In genomic region chr17:46029554-46030207, GRCm38 (mm10) we compare ENCODE assay signal across 8 mouse cellular contexts. TPM values are rescaled to one million over a fixed set of nuclear protein-coding genes. Genes with fewer than 3 reads are reported as not detected.
DNase-seq lines count a peak whose midpoint lies in the region; ATAC-seq and TF ChIP-seq lines count a peak whose summit lies in the region.

No protein-coding gene starts in this region.

- peak; percentile 31 for DNase-seq in hindbrain, embryonic 11.5 days (ENCODE audit: low spot score)
- DNase-seq in liver, embryonic 14.5 days (ENCODE audit: low read depth in 3 of 3, low spot score in 3 of 3), result no peak
- no peak for DNase-seq in layer of hippocampus, postnatal 25 days (ENCODE audit: extremely low spot score in 1 of 2, low spot score in 1 of 2)
- DNase-seq in cerebellum, postnatal 4 days (ENCODE audit: low spot score in 2 of 2), result no peak

- no peak for ATAC-seq in erythroblast, adult 5-6 weeks (replicated peaks; ENCODE audit: low FRiP score, poor library complexity, severe bottlenecking)
- ATAC-seq in hindbrain, embryonic 11.5 days (ENCODE audit: low FRiP score), result no peak
- no peak for ATAC-seq in liver, embryonic 14.5 days (ENCODE audit: insufficient read depth)
- no peak for ATAC-seq in erythroid progenitor cell, adult 5-6 weeks (replicated peaks; ENCODE audit: low FRiP score, poor library complexity, severe bottlenecking)

- H3K36me3 ChIP-seq in erythroblast, embryonic 14.5 days (ENCODE audit: control insufficient read depth), result peaks cover 26% of the 10 kb centered on the region
- no peaks in the 10 kb centered on the region for H3K36me3 ChIP-seq in hindbrain, embryonic 11.5 days (ENCODE audit: control insufficient read depth, insufficient read depth, low read length)
- H3K36me3 ChIP-seq in liver, embryonic 14.5 days (replicated peaks; ENCODE audit: control insufficient read depth, insufficient read depth, low read depth), result peaks cover 3% of the 10 kb centered on the region; the same call in 1 of the 2 replicates

- no peak for TF ChIP-seq CTCF in bone marrow macrophage, adult 2 months (IDR thresholded peaks at IDR 0.05; ENCODE audit: low read depth, low read length)
- TF ChIP-seq CTCF in liver, embryonic 14.5 days (IDR thresholded peaks at IDR 0.05; ENCODE audit: low read depth), result no peak

- peaks cover 58% of the 10 kb centered on the region for H3K4me1 ChIP-seq in erythroblast, embryonic 14.5 days (ENCODE audit: control insufficient read depth)
- H3K4me1 ChIP-seq in bone marrow macrophage, adult 2 months (ENCODE audit: control insufficient read depth, insufficient read depth, low read length), result peaks cover 25% of the 10 kb centered on the region
- peaks cover 19% of the 10 kb centered on the region for H3K4me1 ChIP-seq in hindbrain, embryonic 11.5 days (replicated peaks; ENCODE audit: control insufficient read depth, insufficient read depth, low read length)
- H3K4me1 ChIP-seq in liver, embryonic 14.5 days (replicated peaks; ENCODE audit: control insufficient read depth in 2 of 2, insufficient read depth in 2 of 2, low read length in 1 of 2), result peaks cover 3 to 21% of the 10 kb centered on the region in 2 experiments

- peak overlapping the region; percentile 89 for H3K4me2 ChIP-seq in hindbrain, embryonic 11.5 days (replicated peaks; ENCODE audit: low read depth, low read length)
- H3K4me2 ChIP-seq in liver, embryonic 14.5 days (ENCODE audit: low read depth), result peak overlapping the region; percentile 88

- TF ChIP-seq POLR2A in bone marrow macrophage, adult 2 months (IDR thresholded peaks at IDR 0.05; ENCODE audit: borderline replicate concordance, low read depth, low read length), result no peak

- no peaks in the 10 kb centered on the region for H3K9me3 ChIP-seq in erythroblast, embryonic 14.5 days (ENCODE audit: control insufficient read depth, low read length)
- no peaks in the 10 kb centered on the region for H3K9me3 ChIP-seq in hindbrain, embryonic 11.5 days (ENCODE audit: control insufficient read depth, low read length)
- no peaks in the 10 kb centered on the region for H3K9me3 ChIP-seq in liver, embryonic 14.5 days (ENCODE audit: control insufficient read depth, low read length)

- no peak for TF ChIP-seq EP300 in liver, embryonic 14.5 days (IDR thresholded peaks at IDR 0.05; ENCODE audit: low read depth)

- H3K9ac ChIP-seq in hindbrain, embryonic 11.5 days (ENCODE audit: low read depth, low read length), result peak overlapping the region; percentile 94
- H3K9ac ChIP-seq in liver, embryonic 14.5 days (replicated peaks), result peak overlapping the region; percentile 82

- WGBS in hindbrain, embryonic 11.5 days, result 13% methylated on average over 7 of the region's 7 CpGs
- WGBS in liver, embryonic 14.5 days (ENCODE audit: insufficient replicate concordance), result 25% methylated on average over 7 of the region's 7 CpGs

- peaks cover 8% of the 10 kb centered on the region for H3K27me3 ChIP-seq in erythroblast, embryonic 14.5 days (ENCODE audit: control insufficient read depth)
- no peaks in the 10 kb centered on the region for H3K27me3 ChIP-seq in hindbrain, embryonic 11.5 days (ENCODE audit: control insufficient read depth, insufficient read depth, low read length)
- H3K27me3 ChIP-seq in liver, embryonic 14.5 days (ENCODE audit: control insufficient read depth, insufficient read depth, low read length), result no peaks in the 10 kb centered on the region

- H3K27ac ChIP-seq in bone marrow macrophage, adult 2 months (ENCODE audit: insufficient read depth, low read depth, low read length), result 0 out of 2 replicates have a peak overlapping the region, but pooled peaks have one; percentile 16
- H3K27ac ChIP-seq in hindbrain, embryonic 11.5 days (ENCODE audit: low read depth, low read length), result no peak overlapping the region
- H3K27ac ChIP-seq in liver, embryonic 14.5 days, result peak overlapping the region; percentile 33

- H3K4me3 ChIP-seq in erythroblast, embryonic 14.5 days (replicated peaks), result peak overlapping the region; percentile 86
- peak overlapping the region; percentile 93 for H3K4me3 ChIP-seq in bone marrow macrophage, adult 2 months (ENCODE audit: insufficient read depth, low read length)
- peak overlapping the region; percentile 90 for H3K4me3 ChIP-seq in hindbrain, embryonic 11.5 days (ENCODE audit: low read depth, low read length)
- H3K4me3 ChIP-seq in liver, embryonic 14.5 days (ENCODE audit: insufficient read depth in 1 of 2, low read depth in 2 of 2, low read length in 2 of 2), result peak overlapping the region; percentile 59 to 73

RNA-seq across cellular contexts. Expression of gene Vegfa, which starts 2.5 kb away (rescaled TPM):
- polyA plus RNA-seq in erythroblast, embryonic 14.5 days (2012), result 0.86 and 1.3 TPM in 2 replicates
- total RNA-seq in erythroblast, adult 5-6 weeks (2015; ENCODE audit: low replicate concordance), result 8.8 and 14.8 TPM in 2 replicates
- 5.7 and 11.3 TPM in 2 replicates for total RNA-seq in erythroblast, adult 5-6 weeks (2017; ENCODE audit: low replicate concordance)
- polyA plus RNA-seq in bone marrow macrophage, adult 2 months (2012; ENCODE audit: insufficient read depth, insufficient read length, missing spikeins), result 53.8 and 58.0 TPM in 2 replicates
- polyA plus RNA-seq in hindbrain, embryonic 11.5 days (2014; fragmentation: Nextera tagmentation; extraction: Ambion mirVana), result 2.6 and 6.2 TPM in 2 replicates
- 27.9 and 33.9 TPM in 2 replicates for polyA plus RNA-seq in liver, embryonic 14.5 days (2012; rRNA removed)
- 1.2 and 1.7 TPM in 2 replicates for polyA plus RNA-seq in liver, embryonic 14.5 days (2014; fragmentation: Nextera tagmentation; extraction: Ambion mirVana)
- total RNA-seq in erythroid progenitor cell, adult 5-6 weeks (2015; ENCODE audit: low replicate concordance), result 0.42 and 11.2 TPM in 2 replicates
- 3.5 and 6.4 TPM in 2 replicates for total RNA-seq in erythroid progenitor cell, adult 5-6 weeks (2017; ENCODE audit: low replicate concordance)
- 10 to 100 TPM; 56.3 to 62.8 TPM for total RNA-seq in layer of hippocampus, postnatal 25 days (2021)
